Mouse (Mus musculus): Measurements from ENCODE around the gene Atp6v0a2.
"Not testable (repeated sequence)": the region's sequence is repeated elsewhere in the genome, so short reads cannot be mapped to it uniquely, and the experiment has no call there.

Gene Atp6v0a2

DNA sequence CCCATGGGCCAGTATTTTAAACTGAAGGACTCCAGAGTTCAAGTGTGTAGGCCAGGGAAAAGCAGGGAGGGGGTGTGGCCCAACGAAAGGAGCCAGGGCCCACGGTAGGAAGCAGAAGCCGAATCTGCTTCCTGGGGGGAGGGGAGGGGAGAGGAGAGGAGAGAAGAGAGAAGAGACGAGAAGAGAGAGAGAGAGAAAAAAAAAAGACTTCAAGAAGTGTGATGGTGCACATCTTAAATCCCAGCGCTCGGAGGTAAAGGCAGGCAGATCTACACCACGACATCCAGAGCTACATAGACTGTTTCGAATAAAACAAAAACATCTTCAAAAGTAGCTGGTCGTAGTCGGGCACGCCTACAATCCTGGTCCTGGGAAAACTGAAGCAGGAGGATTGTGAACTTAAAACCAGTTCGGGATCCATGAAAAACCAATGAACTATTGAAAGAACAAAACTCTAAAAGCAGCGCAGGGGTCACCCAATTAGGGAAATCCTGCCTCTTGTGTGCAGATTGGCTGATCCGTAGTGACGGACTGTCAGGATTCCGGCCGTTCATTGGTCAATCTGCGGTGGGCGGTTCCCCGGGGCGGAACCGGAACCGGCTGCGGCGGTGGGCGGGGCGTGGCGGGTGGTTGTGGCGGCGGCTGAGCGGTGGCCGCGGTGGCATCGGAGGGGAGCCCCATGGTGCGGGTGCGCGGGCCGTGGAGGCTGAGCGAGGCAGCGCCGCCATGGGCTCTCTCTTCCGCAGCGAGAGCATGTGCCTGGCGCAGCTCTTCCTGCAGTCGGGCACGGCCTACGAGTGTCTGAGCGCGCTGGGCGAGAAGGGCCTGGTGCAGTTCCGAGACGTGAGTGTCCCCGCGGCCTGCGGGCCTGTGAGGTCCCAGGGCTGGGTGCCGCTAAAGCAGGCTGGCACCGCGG lies at the start of gene Atp6v0a2:
Atp6v0a2 (plus strand) TSS at position 129 of the 916 bp plus-strand sequence.
- DNase-seq (ENCODE audit: low read depth, low spot score) = peak; percentile 84

DNA sequence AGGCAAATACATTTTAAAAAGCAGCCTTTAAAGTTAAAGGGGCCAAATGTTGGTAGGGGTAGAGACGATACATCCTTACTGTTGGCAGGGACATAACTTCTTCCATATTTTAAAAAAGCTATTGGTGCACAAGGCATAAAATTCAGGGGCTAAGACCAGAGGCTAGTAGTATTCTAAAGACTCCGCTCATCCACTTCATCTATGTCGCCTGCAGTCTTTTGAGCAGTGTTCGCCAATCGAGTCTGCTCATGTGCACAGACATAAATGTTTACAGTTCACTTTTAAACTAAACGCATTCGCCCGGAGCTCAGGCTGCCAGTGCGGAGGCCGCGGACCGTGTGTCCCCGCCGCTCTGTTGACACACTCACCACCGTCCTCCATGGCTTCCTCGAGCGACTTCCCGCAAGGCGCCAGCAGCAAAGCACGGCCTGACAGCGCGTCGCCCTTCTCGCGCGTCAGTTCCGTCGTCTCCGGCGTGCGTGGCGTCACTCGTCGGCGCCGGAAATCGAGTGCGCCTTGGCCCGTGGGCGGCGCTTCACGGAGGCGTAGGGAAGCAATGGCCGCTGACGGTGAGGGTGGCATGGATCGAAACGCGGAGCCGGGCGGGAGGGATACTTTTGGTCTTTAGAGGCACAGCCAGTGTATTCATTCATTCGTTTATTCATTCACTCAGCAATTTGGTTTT lies 49.6 kb upstream of the Atp6v0a2 start, which contains the start of the genes Eif2b1 and Gtf2h3:
Eif2b1 (minus strand) TSS at position 499 of the 685 bp plus-strand sequence.
Gtf2h3 (plus strand) TSS at position 508 of the 685 bp plus-strand sequence.
- peak; percentile 84 for DNase-seq (ENCODE audit: low read depth, low spot score)

DNA sequence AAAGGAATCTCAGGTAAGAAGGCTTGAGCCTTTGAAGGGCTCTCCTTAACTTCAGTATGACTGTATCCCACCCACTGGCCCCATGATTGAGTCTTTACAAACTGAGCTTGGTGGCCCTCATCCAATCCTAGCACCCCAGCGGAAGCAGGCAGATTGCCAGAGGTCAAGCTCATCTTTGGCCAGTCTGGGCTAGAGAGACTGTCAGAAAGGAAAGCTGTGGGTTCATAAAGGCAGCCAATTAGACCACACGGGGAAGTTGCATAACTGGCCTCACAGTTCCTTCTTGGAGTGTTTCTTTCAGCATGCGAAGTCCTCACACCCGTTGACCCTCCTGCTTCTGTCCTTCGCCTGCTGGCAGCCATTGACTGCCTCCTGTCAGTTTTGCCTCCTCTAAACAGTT lies 45.9 kb upstream of the Atp6v0a2 start:
- DNase-seq (ENCODE audit: low read depth, low spot score) = no peak

DNA sequence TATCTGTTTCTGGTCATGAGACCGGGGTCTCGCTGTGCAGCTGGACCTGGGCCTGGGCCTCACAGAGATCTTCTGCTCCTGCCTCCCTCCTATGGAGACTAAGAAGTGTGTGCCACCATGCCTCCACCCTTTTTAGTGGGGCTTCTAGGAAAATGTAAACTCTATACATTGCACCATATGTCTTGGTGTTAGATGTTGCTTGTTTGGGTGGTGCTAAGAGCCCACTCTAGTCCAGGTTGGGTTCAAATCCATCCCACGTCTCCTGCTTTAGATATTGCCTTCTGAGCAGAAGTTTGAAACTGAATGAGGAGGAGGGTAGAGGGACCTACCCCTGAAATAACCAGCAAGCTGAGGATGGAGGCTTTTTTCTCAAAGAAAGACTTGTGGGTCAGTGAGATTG lies 35.6 kb upstream of the Atp6v0a2 start:
- DNase-seq (ENCODE audit: low read depth, low spot score) = no peak

DNA sequence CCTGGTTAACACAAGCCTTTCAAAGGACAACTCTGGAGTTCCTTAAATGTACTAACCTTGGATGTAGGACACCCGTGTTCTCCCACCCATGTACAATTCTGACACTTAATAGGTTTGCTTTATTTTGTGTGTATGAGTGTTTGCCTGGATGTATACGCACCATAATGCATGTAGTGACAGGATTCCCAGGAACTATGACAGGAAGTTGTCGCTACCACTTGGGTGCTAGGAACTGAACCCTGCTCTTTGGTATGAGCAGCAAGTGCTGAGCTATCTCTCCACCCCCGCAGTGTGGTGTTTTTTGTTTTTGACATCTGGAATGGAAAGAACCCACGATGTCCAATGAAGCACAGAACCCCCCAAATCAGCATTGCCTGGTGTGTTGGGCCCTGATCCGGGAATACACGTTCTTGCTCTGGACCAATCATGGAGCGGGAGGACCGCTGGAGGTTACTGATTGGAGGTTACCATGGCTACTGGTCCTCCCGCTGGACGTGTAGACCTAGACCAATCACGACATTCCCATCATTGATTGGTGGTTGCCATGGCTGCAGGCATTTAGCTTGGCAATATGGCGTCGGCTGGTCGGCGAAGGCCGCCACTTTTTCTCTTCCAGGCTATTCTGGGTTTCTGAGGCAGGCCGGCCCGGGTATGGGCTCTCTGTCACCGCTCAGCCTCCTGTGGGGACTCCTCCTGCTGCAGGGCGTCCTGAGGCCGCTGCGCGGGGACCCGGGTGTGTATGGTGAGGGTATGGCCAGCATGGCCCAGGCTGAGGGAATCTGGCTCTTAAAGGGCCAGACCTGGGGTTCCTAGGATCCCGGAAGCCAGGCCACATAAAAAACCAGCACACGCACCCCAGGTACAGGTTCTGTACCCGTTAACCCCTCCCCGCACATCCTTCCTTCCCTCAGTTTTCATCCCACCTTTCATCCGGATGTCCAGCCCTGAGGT lies 29.9 kb upstream of the Atp6v0a2 start:
- peak; percentile 66 for DNase-seq (ENCODE audit: low read depth, low spot score)

DNA sequence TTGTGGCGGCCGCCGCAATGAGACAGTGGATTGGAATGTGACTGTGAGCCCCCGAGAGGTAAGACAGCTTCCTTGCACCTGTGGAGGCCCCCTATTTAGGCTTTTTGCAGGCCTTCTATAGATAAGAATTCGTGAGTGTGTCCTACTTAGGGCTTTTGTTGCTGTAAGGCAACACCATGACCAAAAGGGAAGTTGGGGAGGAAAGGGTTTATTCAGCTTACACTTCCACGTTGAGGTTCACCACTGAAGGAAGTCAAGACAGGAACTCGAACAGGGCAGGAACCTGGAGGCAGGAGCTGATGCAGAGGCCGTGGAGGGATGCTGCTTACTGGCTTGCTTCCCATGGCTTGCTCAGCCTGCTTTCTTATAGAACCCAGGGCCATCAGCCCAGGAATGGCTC lies 28.6 kb upstream of the Atp6v0a2 start:
- not testable (repeated sequence) for DNase-seq (ENCODE audit: low read depth, low spot score)

DNA sequence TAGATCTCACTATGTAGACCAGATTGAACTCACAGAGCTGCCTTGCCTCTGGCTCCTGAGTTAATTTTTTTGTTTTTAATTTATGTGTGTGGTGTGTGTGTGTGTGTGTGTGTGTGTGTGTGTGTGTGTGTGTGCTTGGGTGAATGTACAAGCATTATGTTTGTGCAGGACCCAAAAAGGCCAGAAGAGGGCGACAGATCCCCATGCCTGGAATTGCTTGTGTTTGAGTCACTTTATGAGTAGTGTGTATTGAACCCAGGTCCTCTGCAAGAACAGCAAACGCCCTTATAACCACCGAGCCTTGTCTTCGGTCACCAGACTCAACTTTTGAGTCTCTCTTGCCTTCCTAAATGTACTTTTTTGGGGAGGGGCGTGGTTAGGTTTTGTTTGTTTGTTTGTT lies 26.0 kb upstream of the Atp6v0a2 start:
- peak; percentile 40 for DNase-seq (ENCODE audit: low read depth, low spot score)

DNA sequence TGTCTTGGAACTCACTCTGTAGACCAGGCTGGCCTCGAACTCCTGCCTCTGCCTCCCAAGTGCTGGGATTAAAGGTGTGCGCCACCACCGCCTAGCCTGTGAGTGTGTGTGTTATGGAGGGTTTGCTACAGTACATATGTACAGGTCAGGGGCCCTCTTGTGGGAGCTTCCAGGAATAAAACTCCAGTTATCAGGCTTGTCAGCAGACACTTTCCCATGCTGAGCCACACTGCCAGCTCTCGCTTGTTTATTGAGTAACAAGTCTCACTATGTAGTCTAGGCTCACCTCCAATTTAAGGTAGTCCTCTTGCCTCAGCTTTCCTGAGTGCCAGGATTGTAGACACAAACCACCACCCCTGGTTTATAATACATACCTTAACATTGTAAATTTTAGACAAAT lies 24.1 kb upstream of the Atp6v0a2 start:
- no peak for DNase-seq (ENCODE audit: low read depth, low spot score)

DNA sequence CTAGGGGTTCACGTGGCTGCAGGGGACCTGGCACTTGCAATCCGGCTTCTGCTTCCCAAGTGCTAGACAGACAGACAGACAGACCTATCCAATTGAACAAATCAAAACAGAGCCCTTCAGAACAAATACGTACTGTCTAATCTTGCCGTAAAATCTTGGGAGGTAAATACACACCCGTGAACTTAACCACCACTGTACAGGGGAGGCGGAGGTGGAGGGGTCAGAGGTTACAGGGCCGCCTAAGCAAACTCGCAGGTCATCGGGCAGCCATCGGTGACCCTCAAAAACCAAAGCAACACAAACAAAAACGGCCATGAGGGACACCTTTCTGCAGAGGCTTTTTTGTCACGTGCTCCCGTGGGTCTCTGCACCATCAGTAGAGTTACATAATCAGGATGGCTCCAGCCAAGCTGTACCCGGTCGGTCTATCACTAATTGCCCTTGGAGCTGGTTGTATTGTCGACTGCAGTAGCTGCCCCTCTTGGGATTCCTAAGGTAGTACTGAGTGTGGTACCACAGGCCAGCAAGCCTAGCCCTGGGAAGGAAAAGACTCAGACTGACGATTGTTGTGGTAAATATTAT lies 23.2 kb upstream of the Atp6v0a2 start:
- no peak for DNase-seq (ENCODE audit: low read depth, low spot score)

DNA sequence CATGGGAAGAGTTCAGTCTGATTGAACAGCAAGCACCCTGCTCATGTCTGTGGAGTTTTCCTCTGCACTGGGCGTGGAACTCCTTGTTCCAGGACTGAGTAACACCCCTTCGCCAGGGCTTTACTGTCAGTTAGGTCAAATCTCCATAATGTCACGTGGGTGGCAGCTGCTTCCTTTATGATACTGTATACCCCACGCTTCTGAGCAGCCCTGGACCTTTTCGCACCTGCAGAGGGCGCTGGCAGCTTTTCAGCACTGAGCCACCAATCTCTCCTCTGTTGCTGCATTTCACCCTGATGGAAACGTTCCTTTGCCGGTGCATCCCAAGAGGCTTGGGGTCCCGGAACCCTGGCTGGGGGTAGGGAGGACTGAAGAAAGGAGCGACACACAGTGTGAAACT lies 17.4 kb upstream of the Atp6v0a2 start:
- no peak for DNase-seq (ENCODE audit: low read depth, low spot score)

DNA sequence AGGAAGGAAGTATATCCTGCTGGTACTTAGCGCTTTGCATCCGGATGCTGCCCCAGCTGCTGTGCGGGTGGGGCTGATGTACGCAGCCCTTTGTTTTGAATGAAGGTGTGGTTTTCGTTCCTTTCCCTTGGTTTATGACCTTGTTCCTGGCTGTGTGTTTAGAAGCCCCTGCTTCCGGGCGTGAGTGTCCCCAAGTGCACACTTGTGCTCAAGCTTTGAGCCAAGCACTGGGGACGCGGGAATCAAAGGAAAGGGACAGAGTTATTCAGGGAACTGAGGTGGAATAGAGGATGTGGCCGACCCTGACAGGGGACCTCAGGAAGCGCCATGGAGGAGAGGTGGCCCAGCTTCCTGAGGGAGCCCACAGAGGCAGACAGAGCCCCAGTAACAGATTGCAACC lies 13.7 kb upstream of the Atp6v0a2 start:
- DNase-seq (ENCODE audit: low read depth, low spot score) = no peak

DNA sequence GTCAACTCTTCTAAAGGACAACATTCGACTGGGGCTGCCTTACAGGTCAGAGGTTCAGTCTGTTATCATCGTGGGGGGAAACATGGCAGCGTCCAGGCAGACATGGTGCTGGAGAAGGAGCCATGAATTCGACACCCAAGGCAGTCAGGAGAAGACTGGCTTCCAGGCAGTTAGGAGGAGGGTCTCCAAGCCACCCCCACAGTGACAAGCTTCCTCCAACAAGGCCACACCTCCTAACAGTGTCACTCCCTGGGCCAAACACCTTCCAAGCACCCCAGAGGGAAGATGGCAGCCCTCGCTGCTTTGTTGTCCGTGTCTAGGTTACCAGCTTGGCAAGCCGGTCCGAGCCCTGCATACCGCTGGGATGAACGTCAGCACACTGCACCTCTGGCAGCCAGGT lies 9.7 kb upstream of the Atp6v0a2 start:
- no peak for DNase-seq (ENCODE audit: low read depth, low spot score)

DNA sequence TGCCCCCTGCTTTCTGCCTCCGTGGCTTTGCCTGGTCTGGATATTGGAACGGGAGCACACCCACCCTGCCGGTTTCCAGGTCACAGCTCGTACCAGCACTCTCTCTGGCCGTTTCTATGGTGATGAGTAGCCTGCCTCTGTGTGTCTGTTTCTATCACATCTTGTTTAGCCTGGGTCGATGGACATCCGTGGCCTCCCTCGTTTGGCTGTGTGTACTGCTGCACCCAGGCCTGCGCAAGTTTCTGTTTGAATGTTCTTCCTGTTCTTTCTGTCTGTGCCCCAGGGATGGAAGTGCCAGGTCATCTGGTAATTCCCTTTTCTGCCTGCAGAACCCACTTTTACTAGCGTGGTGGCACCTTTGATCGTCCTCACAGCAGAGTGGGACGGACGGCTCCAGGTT lies 7.0 kb upstream of the Atp6v0a2 start:
- no peak for DNase-seq (ENCODE audit: low read depth, low spot score)

DNA sequence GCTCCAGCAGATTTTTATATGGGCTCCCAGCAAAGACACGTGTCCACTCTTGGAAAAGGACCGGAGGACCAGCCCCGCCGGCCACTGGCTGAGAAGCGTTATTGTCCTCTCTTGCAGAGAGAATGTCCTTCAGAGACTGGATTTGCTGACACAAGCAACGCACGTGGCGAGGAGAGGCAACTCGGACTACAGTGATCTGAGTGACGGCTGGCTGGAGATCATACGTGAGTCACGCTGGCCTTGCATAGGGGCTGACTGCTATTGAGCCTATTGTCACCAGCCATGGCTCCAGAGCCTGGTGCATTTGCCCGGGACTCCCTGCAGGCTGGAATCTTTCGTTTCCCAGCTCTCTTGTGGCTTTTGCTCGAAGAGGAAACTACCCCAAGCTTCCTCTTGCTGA lies 5.5 kb upstream of the Atp6v0a2 start:
- no peak for DNase-seq (ENCODE audit: low read depth, low spot score)

DNA sequence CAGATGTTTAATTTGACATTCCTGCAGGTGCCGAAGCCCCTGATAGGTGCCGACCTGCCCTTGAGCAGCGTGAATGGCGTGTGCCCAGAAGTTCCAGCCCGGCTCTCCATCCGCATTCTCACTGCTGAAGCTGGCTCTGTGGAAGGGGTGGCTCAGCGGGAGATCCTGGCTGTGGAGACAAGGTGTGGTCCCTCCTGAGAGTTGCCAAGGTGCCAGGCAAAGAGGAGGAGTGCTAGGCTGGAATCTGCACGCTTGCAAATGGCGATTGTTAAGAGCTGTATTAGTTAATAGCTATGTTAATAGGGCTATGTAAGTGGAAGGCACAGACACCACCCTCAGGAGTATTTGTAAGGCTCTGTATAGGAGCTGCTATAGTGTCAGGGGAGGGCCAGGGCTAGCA lies 4.1 kb upstream of the Atp6v0a2 start:
- DNase-seq (ENCODE audit: low read depth, low spot score) = no peak

DNA sequence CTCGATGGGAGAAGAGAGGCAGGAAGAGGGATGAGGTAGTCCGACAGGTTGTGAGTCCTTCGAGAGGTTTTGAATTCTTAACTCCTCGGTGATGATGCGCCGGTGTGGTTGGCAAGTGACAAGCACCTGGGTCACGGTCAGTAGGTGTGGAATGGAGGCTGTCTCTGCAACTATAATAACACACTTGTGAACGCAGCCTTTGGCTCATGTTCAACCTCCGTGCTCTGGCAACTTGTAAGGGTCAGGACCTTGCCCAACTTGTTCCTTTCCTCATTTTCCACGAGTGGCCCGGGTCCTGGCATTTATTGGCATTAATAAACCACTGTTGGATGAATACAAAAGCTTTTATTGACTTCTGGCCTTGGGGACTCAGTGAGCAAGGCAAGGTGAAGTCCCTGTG lies 1.3 kb downstream of the Atp6v0a2 start:
- DNase-seq (ENCODE audit: low read depth, low spot score) = no peak

DNA sequence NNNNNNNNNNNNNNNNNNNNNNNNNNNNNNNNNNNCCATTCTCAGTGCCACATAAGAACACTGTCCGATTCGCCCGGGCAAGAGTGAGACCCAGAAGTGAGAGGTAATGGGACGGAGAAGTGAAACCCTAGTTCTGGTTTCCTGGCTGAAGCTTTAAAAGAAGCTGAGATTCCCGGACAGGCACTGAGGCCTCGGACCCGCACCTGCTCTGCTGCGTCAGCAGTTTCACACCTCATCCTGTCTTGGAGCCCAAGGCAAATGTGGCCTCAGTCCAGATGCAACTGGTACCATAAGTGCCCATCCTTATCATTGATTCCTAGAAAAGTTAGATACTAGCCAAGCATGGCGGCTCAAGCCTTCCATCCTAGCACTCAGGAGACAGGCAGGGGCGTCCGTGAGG lies 3.3 kb downstream of the Atp6v0a2 start:
- no peak for DNase-seq (ENCODE audit: low read depth, low spot score)

DNA sequence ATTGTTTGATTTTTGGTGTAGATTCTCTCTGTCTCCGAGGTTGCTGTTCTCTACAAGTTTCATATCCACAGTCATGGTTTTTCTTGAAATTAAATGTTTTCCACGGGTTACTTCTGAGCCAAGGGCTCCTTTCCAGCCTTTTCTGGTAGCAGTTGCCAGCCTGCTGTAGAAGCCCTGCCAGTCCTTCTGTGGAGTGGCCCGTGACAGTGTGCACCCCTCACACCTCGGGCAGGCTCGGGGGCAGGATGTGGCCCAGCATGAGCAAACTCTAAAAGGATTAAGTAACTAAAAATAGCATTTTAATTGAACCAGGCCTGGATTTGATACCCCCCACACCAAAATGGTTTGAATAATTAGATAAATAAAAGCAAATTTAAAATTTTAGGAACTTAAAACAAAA lies 4.1 kb downstream of the Atp6v0a2 start:
- DNase-seq (ENCODE audit: low read depth, low spot score) = no peak

DNA sequence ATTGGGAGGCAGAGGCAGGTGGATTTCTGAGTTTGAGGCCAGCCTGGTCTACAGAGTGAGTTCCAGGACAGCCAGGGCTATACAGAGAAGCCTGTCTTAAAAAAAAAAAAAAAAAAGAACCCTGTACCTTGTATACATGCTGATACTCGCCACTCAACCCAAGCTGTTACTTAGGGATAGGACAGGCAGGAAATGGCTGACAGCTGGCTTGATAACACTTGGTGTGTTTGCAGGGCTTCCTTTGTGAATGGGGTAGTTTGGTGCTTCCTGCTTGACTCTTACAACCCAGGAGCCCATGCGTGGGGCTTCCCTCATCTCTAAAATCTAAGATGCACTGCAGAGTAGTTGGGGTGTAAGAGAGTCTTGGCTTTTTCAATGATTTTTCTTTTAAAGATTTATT lies 5.0 kb downstream of the Atp6v0a2 start:
- no peak for DNase-seq (ENCODE audit: low read depth, low spot score)

DNA sequence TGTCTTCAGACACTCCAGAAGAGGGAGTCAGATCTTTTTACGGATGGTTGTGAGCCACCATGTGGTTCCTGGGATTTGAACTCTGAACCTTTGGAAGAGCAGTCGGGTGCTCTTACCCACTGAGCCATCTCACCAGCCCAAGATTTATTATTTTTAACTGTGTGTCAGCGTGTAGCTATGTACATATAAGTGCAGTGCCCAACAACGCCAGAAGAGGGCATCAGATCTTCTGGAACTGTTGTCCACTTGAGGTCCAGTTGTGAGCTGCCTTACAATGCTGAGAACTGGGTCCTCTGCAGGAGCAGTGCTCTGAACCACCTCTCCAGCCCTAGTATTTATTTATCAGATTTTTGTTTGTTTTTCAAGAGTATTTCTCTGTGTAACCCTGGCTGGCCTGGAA lies 6.7 kb downstream of the Atp6v0a2 start:
- DNase-seq (ENCODE audit: low read depth, low spot score) = not testable (repeated sequence)

DNA sequence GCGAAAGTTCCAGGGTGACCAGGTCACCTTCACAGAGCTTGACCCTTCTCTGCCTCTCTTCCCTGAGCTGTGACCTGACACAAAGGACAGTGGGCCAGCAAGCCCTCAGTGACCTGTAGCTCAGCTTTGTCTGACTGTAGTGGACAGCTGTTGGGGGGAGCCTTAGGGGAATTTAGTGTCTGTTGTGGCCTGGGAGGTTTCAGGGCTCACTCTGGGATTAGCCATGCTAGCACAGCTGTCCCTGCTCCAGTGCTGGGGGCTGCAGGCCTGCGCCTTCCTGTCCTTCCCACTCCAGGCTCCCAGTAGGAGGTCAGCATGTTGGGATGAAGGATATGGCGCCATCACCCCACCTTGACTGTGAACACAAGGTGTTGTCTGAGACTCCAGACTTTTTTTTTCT lies 7.8 kb downstream of the Atp6v0a2 start:
- DNase-seq (ENCODE audit: low read depth, low spot score) = no peak

Measured in c-Kit-negative CD71-positive TER-119-positive erythroid progenitor cells, embryonic 14.5 days (primary cell).